Mouse (Mus musculus) MEL (cell line): ENCODE data around the gene Cpsf6. TPM values are rescaled to one million over a fixed set of nuclear protein-coding genes. Genes with fewer than 3 reads are reported as not detected.

Experiments used
- DNase-seq: peaks from one replicate; pipeline ENCODE4 v3.0.0; 2011; ENCODE audit warnings: low read depth, low spot score
- H3K27ac ChIP-seq: 2 replicates; pipeline ENCODE4 v1.5.1; 2012; ENCODE audit warnings: low read depth, mild to moderate bottlenecking, control low read depth, low read length, moderate library complexity; ENCODE audit not compliant: control insufficient read depth
- H3K27me3 ChIP-seq, 2 experiments: fragments of 150-350 bp in 1 of 2; sonication (generic) in 1 of 2; 2 replicates each; pipeline ENCODE4 v1.6.1; 2012; ENCODE audit warnings: low read length in 2 of 2, mild to moderate bottlenecking in 2 of 2, improper control_type of control experiment in 1 of 2, moderate library complexity in 1 of 2; ENCODE audit not compliant: insufficient read depth in 2 of 2, control insufficient read depth in 1 of 2
- H3K36me3 ChIP-seq, 2 experiments: 2 replicates each; pipeline ENCODE4 v1.6.1; 2012 to 2014; ENCODE audit warnings: low read length in 2 of 2, improper control_type of control experiment in 1 of 2, inconsistent platforms in 1 of 2, mild to moderate bottlenecking in 1 of 2; ENCODE audit not compliant: insufficient read depth in 2 of 2, control insufficient read depth in 1 of 2
- H3K4me1 ChIP-seq, 2 experiments: fragments of 150-350 bp in 1 of 2; sonication (generic) in 1 of 2; 2 replicates each; pipeline ENCODE4 v1.6.1; 2012; ENCODE audit warnings: low read length in 2 of 2, improper control_type of control experiment in 1 of 2, mild to moderate bottlenecking in 1 of 2; ENCODE audit not compliant: insufficient read depth in 2 of 2, control insufficient read depth in 1 of 2
- H3K4me3 ChIP-seq, 2 experiments: fragments of 150-350 bp in 1 of 2; sonication (generic) in 1 of 2; 2 replicates each; pipeline ENCODE4 v1.5.1; 2012; ENCODE audit warnings: low read depth in 2 of 2, low read length in 2 of 2, mild to moderate bottlenecking in 2 of 2, moderate library complexity in 2 of 2, control low read depth in 1 of 2, improper control_type of control experiment in 1 of 2; ENCODE audit not compliant: control insufficient read depth in 1 of 2, insufficient read depth in 1 of 2
- H3K79me2 ChIP-seq: 2 replicates; pipeline ENCODE4 v1.6.1; 2012; ENCODE audit warnings: mild to moderate bottlenecking, low read length, moderate library complexity; ENCODE audit not compliant: control insufficient read depth, poor library complexity, insufficient read depth
- H3K9ac ChIP-seq: 2 replicates; pipeline ENCODE4 v1.6.1; 2012; ENCODE audit warnings: low read depth, mild to moderate bottlenecking, control low read depth, low read length, moderate library complexity; ENCODE audit not compliant: control insufficient read depth, poor library complexity, severe bottlenecking
- H3K9me3 ChIP-seq: fragments of 150-350 bp; sonication (generic); replicated peaks from 2 replicates; pipeline ENCODE4 v1.6.1; 2012; ENCODE audit warnings: mild to moderate bottlenecking, low read length, improper control_type of control experiment, moderate library complexity; ENCODE audit not compliant: insufficient read depth
- CHD2 ChIP-seq: IDR thresholded peaks from 2 replicates; pipeline ENCODE4 v1.6.1; 2011; ENCODE audit warnings: low read length, improper control_type of control experiment
- CTCF ChIP-seq, 3 experiments: IDR thresholded peaks in 2 of 3; conservative IDR thresholded peaks in 1 of 3; 2 replicates each; pipeline ENCODE4 v1.5.1; 2011 to 2012; ENCODE audit warnings: low read length in 3 of 3, low read depth in 2 of 3, mild to moderate bottlenecking in 2 of 3, improper control_type of control experiment in 1 of 3, inconsistent platforms in 1 of 3, mixed read lengths in 1 of 3, moderate library complexity in 1 of 3; ENCODE audit not compliant: control insufficient read depth in 1 of 3, insufficient read depth in 1 of 3, poor library complexity in 1 of 3, severe bottlenecking in 1 of 3
- E2F4 ChIP-seq: IDR thresholded peaks from 2 replicates; pipeline ENCODE4 v1.6.1; 2011; ENCODE audit warnings: low read depth, low read length, improper control_type of control experiment, borderline replicate concordance
- ELF1 ChIP-seq: IDR thresholded peaks from 2 replicates; pipeline ENCODE4 v1.6.1; 2014; ENCODE audit warnings: low read depth, mild to moderate bottlenecking, inconsistent platforms, low read length, improper control_type of control experiment, moderate library complexity
- EP300 ChIP-seq, 2 experiments: IDR thresholded peaks; 2 replicates each; pipeline ENCODE4 v1.6.1; 2011; ENCODE audit warnings: improper control_type of control experiment in 2 of 2, low read length in 2 of 2, low read depth in 1 of 2, mild to moderate bottlenecking in 1 of 2
- ETS1 ChIP-seq: IDR thresholded peaks from 2 replicates; pipeline ENCODE4 v1.6.1; 2012; ENCODE audit warnings: low read depth, mild to moderate bottlenecking, inconsistent platforms, low read length, improper control_type of control experiment, moderate library complexity
- HCFC1 ChIP-seq: IDR thresholded peaks from 2 replicates; pipeline ENCODE4 v1.6.1; 2012; ENCODE audit warnings: low read depth, mild to moderate bottlenecking, inconsistent platforms, low read length, improper control_type of control experiment, moderate library complexity
- KAT2A ChIP-seq: conservative IDR thresholded peaks from 2 replicates; pipeline ENCODE4 v1.6.1; 2012; ENCODE audit warnings: low read depth, low read length, improper control_type of control experiment, inconsistent platforms
- MAFK ChIP-seq: IDR thresholded peaks from 2 replicates; pipeline ENCODE4 v1.6.1; 2011; ENCODE audit warnings: low read depth, mild to moderate bottlenecking, low read length, improper control_type of control experiment, borderline replicate concordance
- MAX ChIP-seq: IDR thresholded peaks from 2 replicates; pipeline ENCODE4 v1.6.1; 2011; ENCODE audit warnings: low read length, improper control_type of control experiment
- MAZ ChIP-seq: IDR thresholded peaks from 2 replicates; pipeline ENCODE4 v1.6.1; 2012; ENCODE audit warnings: low read depth, mild to moderate bottlenecking, inconsistent platforms, low read length, improper control_type of control experiment
- MEF2A ChIP-seq: IDR thresholded peaks from 2 replicates; pipeline ENCODE4 v1.6.1; 2014; ENCODE audit warnings: low read depth, mild to moderate bottlenecking, inconsistent platforms, low read length, improper control_type of control experiment; ENCODE audit not compliant: poor library complexity, insufficient replicate concordance, severe bottlenecking; ENCODE audit errors: extremely low read depth
- MXI1 ChIP-seq: IDR thresholded peaks from 2 replicates; pipeline ENCODE4 v1.6.1; 2011; ENCODE audit warnings: mild to moderate bottlenecking, low read depth, low read length, improper control_type of control experiment
- MYB ChIP-seq: IDR thresholded peaks from 2 replicates; pipeline ENCODE4 v1.6.1; 2011; ENCODE audit warnings: mild to moderate bottlenecking, low read depth, low read length, improper control_type of control experiment
- NELFE ChIP-seq: IDR thresholded peaks from 2 replicates; pipeline ENCODE4 v1.6.1; 2011; ENCODE audit warnings: low read depth, low read length, improper control_type of control experiment
- POLR2A ChIP-seq, 2 experiments: IDR thresholded peaks; 2 replicates each; pipeline ENCODE4 v1.6.1; 2011 to 2012; ENCODE audit warnings: low read length in 2 of 2, mild to moderate bottlenecking in 2 of 2, control low read depth in 1 of 2, improper control_type of control experiment in 1 of 2, low read depth in 1 of 2, moderate library complexity in 1 of 2; ENCODE audit not compliant: control insufficient read depth in 1 of 2, insufficient read depth in 1 of 2, poor library complexity in 1 of 2
- RAD21 ChIP-seq: IDR thresholded peaks from 2 replicates; pipeline ENCODE4 v1.6.1; 2011; ENCODE audit warnings: mild to moderate bottlenecking, low read depth, low read length, improper control_type of control experiment
- RCOR1 ChIP-seq: IDR thresholded peaks from 2 replicates; pipeline ENCODE4 v1.6.1; 2012; ENCODE audit warnings: low read depth, mild to moderate bottlenecking, inconsistent platforms, low read length, improper control_type of control experiment
- SIN3A ChIP-seq: IDR thresholded peaks from 2 replicates; pipeline ENCODE4 v1.6.1; 2012; ENCODE audit warnings: low read length, improper control_type of control experiment, inconsistent platforms
- SMC3 ChIP-seq: IDR thresholded peaks from 2 replicates; pipeline ENCODE4 v1.6.1; 2011; ENCODE audit warnings: low read depth, low read length, improper control_type of control experiment
- TBP ChIP-seq: IDR thresholded peaks from 2 replicates; pipeline ENCODE4 v1.8.0; 2011; ENCODE audit warnings: low read depth, low read length, improper control_type of control experiment
- TCF12 ChIP-seq: IDR thresholded peaks from 2 replicates; pipeline ENCODE4 v1.6.1; 2014; ENCODE audit warnings: low read depth, mild to moderate bottlenecking, inconsistent platforms, low read length, improper control_type of control experiment, moderate library complexity
- USF1 ChIP-seq: IDR thresholded peaks from 2 replicates; pipeline ENCODE4 v1.6.1; 2014; ENCODE audit warnings: low read depth, mild to moderate bottlenecking, inconsistent platforms, low read length, improper control_type of control experiment, moderate library complexity
- USF2 ChIP-seq, 2 experiments: IDR thresholded peaks; 2 replicates each; pipeline ENCODE4 v1.6.1; 2011 to 2012; ENCODE audit warnings: improper control_type of control experiment in 2 of 2, low read length in 2 of 2, borderline replicate concordance in 1 of 2, inconsistent platforms in 1 of 2, low read depth in 1 of 2, mild to moderate bottlenecking in 1 of 2; ENCODE audit not compliant: insufficient read depth in 1 of 2
- ZC3H11A ChIP-seq: IDR thresholded peaks from 2 replicates; pipeline ENCODE4 v1.6.1; 2012; ENCODE audit warnings: low read depth, mild to moderate bottlenecking, inconsistent platforms, low read length, improper control_type of control experiment
- ZKSCAN1 ChIP-seq: IDR thresholded peaks from 2 replicates; pipeline ENCODE4 v1.6.1; 2012; ENCODE audit warnings: low read depth, mild to moderate bottlenecking, inconsistent platforms, low read length, improper control_type of control experiment, moderate library complexity
- ZNF384 ChIP-seq: IDR thresholded peaks from 2 replicates; pipeline ENCODE4 v1.6.1; 2012; ENCODE audit warnings: low read depth, mild to moderate bottlenecking, inconsistent platforms, low read length, improper control_type of control experiment
- polyA plus RNA-seq, 2 experiments: library from polyadenylated mRNA; stranded (reverse) in 1 of 2; unstranded in 1 of 2; fragments of >175 nt in 1 of 2; fragments of >200 nt in 1 of 2; gene quantifications; 2 replicates each; pipeline versions ENCODE4 v1.2.1 to v1.2.4; 2012; ENCODE audit warnings: low replicate concordance in 2 of 2, low read depth in 1 of 2; ENCODE audit not compliant: insufficient read length in 2 of 2, insufficient read depth in 1 of 2, missing spikeins in 1 of 2
- total RNA-seq: library from RNA; depleted of rRNA; stranded (reverse); fragments of 300-350 nt; gene quantifications from 2 replicates; pipeline ENCODE4 v1.2.3, GENCODE M21; 2012

Gene Cpsf6
- total and polyA plus RNA-seq, 3 experiments: 85.7 to 88.2 TPM; not detected in 1

DNA sequence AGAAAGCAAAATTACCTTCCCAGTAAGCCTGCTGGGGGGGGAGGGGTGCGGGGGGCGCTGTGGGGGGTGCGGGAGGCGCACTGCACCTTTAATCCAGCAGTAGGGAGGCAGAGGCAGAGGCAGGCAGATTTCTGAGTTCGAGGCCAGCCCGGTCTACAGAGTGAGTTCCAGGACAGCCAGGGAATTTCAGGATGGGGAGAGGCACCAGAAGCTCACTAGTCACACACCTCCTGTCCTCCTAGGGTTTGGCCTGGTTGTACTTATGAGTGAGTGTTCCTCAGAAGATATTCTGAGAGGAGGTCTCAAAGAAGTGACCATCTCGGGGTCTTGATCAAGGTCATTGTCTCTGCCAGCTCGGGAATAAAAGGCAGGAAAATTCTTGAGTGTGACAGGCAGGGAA lies 67.6 kb downstream of the Cpsf6 start:
- no peaks in the 10 kb centered on the region; a peak in 2 of 4 replicates for H3K27me3 ChIP-seq
- H3K9ac ChIP-seq: no peak overlapping the region
- H3K4me3 ChIP-seq: no peak overlapping the region
- H3K79me2 ChIP-seq: no peaks in the 10 kb centered on the region
- H3K36me3 ChIP-seq: no peaks in the 10 kb centered on the region
- H3K9me3 ChIP-seq: no peaks in the 10 kb centered on the region
- TF ChIP-seq CHD2 (no peak), POLR2A (IDR thresholded peaks at IDR 0.05; ENCODE audit: control insufficient read depth in 1 of 2, insufficient read depth in 1 of 2, low read depth in 1 of 2, low read length in 2 of 2, poor library complexity in 1 of 2) (no peak), RCOR1 (no peak), ETS1 (no peak), MYB (no peak), SMC3 (no peak), EP300 (IDR thresholded peaks at IDR 0.05; ENCODE audit: low read depth in 1 of 2, low read length in 2 of 2) (no peak), USF2 (IDR thresholded peaks at IDR 0.05; ENCODE audit: borderline replicate concordance in 1 of 2, insufficient read depth in 1 of 2, low read depth in 1 of 2, low read length in 2 of 2) (no peak), E2F4 (no peak), MEF2A (no peak), TBP (no peak), KAT2A (no peak), SIN3A (no peak), HCFC1 (no peak), ZNF384 (no peak), NELFE (no peak), ZKSCAN1 (no peak), MAZ (no peak), ZC3H11A (no peak), TCF12 (no peak)
- H3K27ac ChIP-seq: no peak overlapping the region
- no peaks in the 10 kb centered on the region for H3K4me1 ChIP-seq
- no peak for DNase-seq

DNA sequence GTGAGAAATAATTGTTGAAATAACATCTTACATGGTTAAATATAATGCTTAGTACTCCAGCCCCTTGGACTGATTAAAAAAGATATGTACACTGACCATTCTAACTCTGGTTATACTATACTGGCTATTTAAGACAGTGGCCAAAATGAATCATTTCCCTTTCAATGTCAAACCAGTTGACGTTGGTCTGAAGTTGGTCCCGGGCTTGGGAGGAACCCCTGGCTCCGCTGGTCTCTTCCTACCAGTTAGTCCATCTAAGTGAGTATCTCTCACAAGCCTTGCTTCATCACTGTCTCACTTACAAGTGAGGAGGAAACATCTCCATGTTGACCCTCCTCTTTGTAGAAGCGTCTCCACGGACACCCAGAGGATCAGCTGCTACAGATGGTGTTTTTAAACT lies 75.4 kb downstream of the Cpsf6 start:
- no peaks in the 10 kb centered on the region for H3K79me2 ChIP-seq
- H3K27ac ChIP-seq: no peak overlapping the region

More for the DNA sequence above, 75.4 kb downstream of the Cpsf6 start:
- H3K9me3 ChIP-seq: no peaks in the 10 kb centered on the region
- no peak for DNase-seq
- H3K27me3 ChIP-seq: peaks cover 0 to 1% of the 10 kb centered on the region in 2 experiments; a peak in 2 of 4 replicates
- peaks cover 0 to 19% of the 10 kb centered on the region in 2 experiments; a peak in 2 of 4 replicates for H3K36me3 ChIP-seq
- peaks cover 14 to 15% of the 10 kb centered on the region in 2 experiments; a peak in 3 of 4 replicates for H3K4me1 ChIP-seq
- TF ChIP-seq ETS1 (no peak), ELF1 (no peak), MAX (no peak), TCF12 (no peak), MAFK (no peak), MXI1 (no peak), CTCF (IDR thresholded peaks at IDR 0.05 in 2 of 3, conservative IDR thresholded peaks at IDR 0.05 in 1 of 3; ENCODE audit: control insufficient read depth in 1 of 3, insufficient read depth in 1 of 3, low read depth in 2 of 3, low read length in 3 of 3, poor library complexity in 1 of 3, severe bottlenecking in 1 of 3) (no peak), RAD21 (no peak), USF1 (no peak)
- no peak overlapping the region for H3K9ac ChIP-seq
- H3K4me3 ChIP-seq: no peak overlapping the region
